Mouse (Mus musculus): ENCODE data around the gene Bmx.

Gene Bmx

DNA sequence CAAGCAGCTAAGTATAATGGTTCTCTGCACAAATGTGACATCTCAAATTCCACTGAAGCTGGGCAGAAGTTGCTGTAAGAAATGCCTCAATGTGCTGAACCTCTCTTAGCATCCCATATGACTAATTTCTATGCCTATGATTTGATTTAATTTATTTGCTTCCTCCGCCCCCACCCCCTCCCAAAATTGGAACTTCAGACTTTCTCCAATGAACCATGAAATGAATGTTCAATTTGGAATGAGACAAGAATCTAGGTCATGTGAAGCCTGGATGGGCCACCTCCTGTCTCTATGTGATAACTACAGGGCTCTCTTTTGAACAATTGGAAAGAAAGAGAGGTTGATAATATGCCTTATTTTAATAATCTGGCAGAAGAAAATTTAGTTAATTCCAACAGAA lies 82.7 kb downstream of the Bmx start:
- DNase-seq (ENCODE audit: low read depth, low spot score), result no peak

DNA sequence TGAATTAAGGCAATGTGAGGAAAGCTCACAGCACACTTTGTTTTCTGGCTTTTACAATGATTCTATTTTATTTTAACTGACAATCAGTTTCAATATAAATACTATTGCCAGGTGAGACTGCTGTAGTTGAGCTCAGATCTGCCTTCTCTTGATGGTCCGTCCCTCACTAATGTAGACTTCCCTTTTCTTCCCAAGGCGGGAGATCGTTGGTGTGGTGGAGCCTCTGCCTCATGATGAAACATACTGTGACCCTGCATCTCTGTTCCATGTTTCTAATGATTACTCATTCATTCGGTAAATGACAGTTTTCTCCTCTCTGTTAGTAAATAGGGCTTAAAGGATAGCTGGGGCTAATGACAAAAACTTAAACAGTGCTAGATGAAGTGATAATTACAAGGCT lies 84.1 kb downstream of the Bmx start:
- DNase-seq (ENCODE audit: low read depth, low spot score), result no peak

DNA sequence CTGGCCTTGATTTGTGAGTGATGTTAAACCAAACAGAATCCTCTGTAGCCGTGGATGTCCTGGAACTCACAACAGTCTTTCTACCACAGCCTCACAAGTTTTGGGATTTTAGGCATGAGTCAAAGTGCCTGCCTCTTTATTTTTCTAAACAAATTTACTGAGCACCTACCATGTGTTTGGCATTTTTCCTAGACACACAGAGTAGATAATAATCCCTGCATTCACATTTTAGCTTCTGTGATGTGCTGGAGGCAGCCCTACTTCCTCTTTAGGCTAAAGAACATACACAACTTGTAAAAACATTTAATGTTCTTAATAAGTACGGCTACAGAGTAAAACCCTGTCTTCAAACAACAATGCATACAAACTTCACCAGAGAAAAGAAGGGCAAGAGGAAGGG lies 87.0 kb downstream of the Bmx start:
- DNase-seq (ENCODE audit: low read depth, low spot score), result no peak

GRCm38 (mm10) chrX:164164681-164165080 lies 93.3 kb downstream of the Bmx start:
- no peak for DNase-seq (ENCODE audit: low read depth, low spot score)

DNA sequence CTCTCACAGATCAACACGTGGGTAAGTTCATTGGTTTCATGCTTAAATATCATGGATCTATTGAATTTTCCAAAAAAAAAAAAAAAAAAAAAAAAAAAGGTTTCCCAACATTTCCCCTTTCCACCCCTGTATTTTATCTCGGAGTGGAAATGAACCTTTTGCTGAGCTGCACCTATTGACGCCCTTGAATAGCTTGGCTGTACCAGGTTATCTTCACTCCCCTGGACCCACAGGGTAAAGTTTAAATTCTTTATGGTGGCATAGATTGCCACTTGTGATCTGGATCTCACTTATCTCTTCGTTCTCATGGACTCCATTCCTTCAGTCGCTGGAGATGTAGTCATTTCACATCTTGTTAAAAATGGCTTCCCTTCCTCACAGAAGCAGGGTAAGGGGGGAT lies 103.4 kb downstream of the Bmx start:
- no peak for DNase-seq (ENCODE audit: low read depth, low spot score)

DNA sequence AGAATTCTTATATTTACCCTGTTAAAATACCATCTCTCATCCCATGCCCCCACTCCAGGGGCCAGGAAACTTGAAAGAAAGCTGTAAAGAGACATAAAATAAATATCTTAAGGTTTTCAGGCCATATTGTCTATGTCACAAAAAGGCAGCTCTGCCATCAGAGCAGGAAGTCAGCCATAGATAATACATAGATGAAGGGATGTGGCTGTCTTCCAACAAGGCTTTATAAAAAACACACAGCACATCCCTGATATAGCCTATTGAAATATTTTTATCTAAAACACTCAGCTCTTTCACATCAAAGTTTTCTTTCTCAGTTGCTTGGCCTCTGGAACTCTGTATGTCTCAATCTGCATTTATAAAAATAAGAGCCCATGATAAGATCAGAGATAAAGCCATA lies 104.4 kb downstream of the Bmx start:
- no peak for DNase-seq (ENCODE audit: low read depth, low spot score)

DNA sequence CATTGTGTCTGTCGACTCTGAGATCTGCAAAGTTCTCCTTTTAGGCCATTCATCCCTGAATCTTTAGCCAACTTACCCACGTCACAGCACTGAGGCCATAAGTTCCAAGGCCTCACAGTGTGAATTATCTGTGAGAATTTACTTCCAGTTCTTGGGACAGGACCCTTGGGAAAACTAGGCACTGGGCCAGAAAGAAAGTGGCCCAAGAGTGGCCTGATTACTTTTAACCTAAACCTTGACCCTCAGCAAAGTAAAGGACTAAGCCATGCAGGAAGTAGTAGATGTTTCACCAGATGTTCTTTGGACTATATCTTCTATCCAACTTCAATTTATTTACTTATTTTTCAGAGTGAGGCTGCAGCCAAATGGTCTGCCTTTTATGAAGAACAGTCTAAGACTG lies 105.3 kb downstream of the Bmx start:
- no peak for DNase-seq (ENCODE audit: low read depth, low spot score)

DNA sequence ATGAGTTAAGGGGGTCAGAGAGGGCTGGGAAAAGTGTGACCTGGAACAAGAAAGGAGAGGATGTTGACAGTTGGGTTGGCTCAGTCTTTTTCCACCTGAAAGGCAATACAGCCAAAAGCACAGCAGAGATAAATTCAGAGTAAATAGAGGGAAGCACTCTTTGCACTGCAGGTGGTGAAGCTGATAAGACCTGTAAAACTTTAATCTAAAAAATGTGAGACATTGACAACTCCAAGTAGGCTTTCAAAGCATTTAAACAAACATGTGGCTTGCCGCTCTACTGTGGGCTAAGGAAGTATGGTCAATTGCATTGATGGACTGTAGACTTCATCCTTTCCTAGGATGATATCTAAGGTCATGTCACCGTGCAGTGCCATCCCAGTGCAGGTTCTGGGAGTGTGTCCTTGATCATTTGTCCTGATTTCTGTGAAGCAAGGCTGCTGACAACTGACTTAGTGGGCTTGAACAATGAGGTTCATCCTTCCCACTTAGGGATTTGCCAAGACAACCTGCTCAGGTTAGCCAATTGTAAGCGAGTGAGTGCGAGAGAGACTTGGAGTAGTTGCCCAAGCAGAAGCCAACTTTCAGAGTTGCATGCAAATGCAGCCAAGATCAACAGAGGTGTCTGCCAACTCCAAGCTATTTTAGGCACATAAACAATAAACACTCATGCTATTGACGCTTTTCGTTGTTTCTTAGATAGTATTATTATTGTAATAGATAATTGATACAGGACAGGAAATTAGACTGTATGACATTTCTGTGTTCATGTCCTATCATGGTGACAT lies 112.3 kb downstream of the Bmx start:
- no peak for DNase-seq (ENCODE audit: low read depth, low spot score)

All from WW6 (cell line).